Mouse (Mus musculus): ENCODE data around the gene Ash1l.
A peak's percentile ranks its signal among the peaks of the same experiment; 100 is the strongest.
"Not testable (repeated sequence)": the region's sequence is repeated elsewhere in the genome, so short reads cannot be mapped to it uniquely, and the experiment has no call there.

The Ash1l gene

DNA sequence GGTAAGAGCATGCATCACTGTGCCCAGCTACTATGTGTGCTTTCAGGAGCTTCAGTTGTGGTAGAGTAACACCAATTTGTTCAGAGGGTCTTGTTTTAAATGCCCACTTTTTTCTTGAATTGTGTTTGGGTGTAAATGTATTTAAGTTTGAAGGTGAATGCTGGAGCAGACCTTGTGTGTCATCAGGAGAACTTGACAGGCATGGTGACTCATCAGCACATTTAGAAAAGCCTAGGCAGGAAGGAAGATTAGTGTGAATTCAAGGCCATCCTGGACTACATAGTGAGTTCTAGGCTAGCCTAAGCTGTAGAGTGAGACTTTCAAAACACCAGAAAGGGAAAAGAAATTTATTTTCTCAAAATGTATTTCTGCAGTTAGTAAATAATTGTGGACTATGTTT, 3.3 kb downstream of the Ash1l start:
- DNase-seq (ENCODE audit: extremely low spot score): no peak

DNA sequence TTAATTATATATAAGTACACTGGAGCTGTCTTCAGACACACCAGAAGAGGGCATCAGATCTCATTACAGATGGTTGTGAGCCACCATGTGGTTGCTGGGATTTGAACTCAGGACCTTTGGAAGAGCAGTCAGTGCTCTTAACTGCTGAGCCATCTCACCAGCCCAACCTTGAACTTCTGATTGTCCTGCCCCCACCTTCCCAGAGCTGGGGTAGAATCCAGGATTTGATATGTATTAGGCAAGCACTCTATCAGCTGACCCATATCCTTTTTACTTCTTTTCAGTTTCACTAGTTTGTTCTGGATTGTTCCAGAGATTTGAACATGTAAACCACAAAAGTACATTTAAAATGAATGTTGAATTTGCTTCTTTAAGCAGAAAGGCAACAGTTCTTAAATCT, 12.8 kb downstream of the Ash1l start:
- not testable (repeated sequence) for DNase-seq (ENCODE audit: extremely low spot score)

DNA sequence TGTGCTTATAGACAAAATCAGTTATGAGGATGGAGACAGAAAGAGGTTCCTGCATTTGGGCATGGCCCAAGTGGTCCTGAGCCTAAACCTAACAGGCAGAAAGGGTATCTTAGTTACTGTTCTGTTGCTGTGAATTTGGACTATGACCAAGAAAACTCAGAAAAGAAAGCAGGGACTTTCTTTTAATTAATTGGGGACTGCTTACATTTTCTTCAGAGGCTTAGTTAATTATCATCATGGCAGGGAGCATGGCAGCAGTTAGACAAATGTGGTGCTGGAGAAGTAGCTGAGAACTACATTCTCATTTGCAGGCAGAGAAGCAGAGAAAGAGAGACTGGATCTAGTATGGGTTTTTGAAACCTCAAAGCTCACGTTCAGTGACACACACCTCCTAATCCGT, 24.6 kb downstream of the Ash1l start:
- DNase-seq (ENCODE audit: extremely low spot score): no peak

DNA sequence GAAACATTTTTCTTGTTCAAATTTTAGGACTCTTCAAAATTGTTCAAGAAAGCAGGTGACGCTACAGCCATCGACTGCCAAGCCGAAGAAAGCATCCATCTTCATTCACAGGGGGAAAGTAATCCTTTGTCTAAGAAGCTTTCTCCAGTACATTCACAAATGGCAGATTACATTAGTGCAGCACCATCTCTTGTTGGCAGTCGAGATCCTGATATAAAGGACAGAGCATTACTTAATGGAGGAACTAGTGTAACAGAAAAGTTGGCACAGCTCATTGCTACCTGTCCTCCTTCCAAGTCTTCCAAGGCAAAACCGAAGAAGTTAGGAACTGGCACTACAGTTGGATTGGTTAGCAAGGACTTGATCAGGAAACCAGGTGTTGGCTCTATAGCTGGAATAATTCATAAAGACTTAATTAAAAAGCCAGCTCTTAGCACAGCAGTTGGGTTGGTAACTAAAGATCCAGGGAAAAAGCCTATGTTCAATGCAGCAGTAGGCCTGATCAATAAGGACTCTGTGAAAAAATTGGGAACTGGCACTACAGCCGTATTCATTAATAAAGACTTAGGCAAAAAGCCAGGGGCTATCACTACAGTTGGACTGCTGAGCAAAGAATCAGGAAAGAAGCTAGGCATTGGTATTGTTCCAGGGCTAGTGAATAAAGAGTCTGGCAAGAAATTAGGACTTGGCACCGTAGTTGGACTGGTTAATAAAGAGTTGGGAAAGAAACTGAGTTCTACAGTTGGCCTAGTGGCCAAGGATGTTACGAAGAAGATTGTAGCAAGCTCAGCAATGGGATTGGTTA, 31.0 kb downstream of the Ash1l start:
- no peak for DNase-seq (ENCODE audit: extremely low spot score)

DNA sequence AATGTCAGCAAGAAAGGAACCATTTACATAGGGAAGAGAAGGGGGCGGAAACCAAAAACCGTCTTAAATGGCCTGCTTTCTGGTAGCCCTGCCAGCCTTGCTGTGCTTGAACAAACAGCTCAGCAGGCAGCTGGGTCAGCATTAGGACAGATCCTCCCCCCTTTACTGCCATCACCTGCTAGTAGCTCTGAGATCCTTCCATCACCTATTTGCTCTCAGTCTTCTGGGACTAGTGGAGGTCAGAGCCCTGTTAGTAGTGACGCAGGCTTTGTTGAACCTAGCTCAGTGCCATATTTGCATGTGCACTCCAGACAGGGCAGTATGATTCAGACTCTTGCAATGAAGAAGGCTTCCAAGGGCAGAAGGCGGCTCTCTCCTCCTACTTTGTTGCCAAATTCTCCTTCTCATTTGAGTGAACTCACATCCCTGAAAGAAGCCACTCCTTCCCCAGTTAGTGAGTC, 33.5 kb downstream of the Ash1l start:
- peak; percentile 25 for DNase-seq (ENCODE audit: extremely low spot score)

DNA sequence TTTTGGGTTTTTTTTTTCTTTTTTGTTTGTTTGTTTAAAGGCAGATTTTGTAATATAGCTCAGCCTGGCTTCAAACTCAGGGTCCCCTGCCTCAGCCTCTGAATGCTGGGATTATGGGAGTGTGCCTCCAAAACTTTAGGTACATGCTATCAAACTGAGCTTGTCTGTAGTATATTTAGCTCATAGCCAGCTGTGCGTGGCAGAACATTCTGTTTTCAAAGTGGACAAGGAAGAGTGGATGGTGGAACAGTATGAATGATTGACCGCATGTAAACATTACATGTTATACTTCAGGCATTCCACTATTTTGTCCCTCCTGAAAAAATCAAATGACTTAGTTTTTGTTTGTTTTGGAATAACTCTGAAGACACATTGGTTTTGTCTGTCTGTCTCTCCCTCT, 42.4 kb downstream of the Ash1l start:
- no peak for DNase-seq (ENCODE audit: extremely low spot score)

DNA sequence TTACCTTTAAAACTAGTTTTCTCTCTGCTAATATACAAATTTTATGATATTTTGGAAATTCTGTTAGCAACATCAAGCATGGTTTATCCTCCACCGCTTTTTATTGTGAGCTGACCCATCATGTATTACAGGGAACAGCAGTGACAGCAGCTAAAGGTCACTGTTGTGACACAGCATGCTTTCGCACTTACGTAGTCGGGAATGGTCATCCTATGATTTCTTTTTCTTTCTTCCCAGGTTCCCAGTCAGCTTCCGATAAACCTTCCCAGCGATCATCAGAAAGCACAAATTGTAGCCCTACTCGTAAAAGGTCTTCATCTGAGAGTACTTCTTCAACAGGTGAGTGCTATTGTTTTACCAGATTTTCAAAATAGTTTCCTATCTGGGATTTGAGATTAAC, 51.1 kb downstream of the Ash1l start:
- DNase-seq (ENCODE audit: extremely low spot score): no peak

DNA sequence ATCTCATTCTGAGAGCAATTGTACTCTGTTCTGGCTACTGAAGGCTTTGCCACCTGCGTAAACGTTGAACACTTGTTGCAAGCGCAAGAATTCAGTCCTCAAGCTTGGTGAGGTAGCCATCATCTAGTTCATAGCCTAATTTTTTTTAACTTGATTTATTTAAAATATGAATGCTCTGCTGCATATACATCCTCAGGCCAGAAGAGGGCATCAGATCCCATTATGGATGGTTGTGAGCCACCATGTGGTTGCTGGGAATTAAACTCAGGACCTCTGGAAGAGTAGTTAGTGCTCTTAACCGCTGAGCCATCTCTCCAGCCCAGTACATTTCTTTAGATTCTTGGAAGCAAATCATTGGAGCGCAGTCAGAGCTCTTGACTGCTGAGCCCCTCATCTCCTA, 80.5 kb downstream of the Ash1l start:
- DNase-seq (ENCODE audit: extremely low spot score): not testable (repeated sequence)

DNA sequence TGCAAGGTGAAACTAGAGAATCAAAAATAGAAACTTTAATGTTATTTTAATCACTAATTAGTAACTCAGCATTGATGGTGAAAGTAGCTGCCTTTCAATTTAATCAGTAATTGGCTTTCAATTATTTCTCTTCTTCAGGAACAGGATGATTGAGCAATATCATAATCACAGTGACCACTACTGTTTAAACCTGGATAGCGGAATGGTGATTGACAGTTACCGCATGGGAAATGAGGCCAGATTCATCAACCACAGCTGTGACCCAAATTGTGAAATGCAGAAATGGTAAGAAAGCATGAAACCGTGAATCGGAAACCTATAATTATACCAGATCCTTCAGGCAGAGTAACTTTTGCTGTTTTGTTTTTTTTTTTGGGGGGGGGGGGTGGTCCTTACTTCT, 92.9 kb downstream of the Ash1l start:
- DNase-seq (ENCODE audit: extremely low spot score): no peak

DNA sequence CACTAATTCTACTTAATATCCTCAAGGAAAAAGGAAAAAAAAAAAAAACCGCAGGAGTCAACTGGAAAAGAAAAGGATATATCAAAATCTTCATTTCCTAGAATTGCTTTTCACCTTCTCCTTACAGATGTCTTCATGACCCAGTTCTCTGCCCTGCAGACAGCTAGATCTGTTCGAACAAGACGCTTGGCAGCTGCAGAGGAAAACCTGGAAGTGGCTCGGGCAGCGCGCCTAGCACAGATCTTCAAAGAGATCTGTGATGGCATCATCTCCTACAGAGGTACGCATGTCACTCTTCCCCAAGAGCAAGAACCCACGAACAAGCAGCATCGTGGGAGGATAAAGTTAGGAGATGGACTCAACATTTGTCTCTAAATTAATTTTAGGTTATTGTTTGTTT, 107.9 kb downstream of the Ash1l start:
- no peak for DNase-seq (ENCODE audit: extremely low spot score)

DNA sequence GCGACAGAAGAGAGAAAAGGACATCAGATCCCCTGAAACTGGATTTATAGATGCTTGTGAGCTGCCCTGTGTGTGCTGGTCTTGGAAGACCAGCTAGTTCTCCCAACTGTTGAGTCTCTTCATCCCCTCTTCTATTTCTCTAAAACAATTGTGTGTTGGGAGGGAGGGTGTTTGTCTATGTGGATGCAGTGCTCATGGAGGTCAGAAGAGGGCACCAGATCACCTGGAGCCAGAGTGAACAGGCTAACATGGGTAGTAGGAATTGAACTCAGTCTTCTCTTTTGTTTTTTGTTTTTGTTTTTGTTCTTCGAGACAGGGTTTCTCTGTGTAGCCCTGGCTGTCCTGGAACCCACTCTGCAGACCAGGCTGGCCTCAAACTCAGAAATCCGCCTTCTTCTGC, 108.4 kb downstream of the Ash1l start:
- DNase-seq (ENCODE audit: extremely low spot score): peak; percentile 29

DNA sequence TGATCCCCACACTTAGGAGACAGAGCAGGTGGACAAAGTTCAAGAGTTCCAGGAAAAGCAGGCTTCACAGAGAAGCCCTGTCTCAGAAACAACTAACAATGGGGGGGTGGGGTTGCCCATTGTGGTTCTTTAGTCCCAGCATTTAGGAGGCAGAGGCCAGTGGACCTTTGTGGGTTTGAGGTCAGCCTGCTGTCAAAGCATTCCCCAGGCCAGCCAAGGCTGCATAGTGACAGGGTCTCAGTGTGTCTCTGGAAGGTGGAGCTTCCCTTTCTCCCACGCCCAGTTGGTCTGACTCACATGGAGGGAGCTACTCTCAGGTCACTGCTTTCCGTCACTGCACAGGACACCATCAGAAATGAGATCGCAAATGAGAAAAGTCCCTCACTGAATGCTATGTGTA, 111.3 kb downstream of the Ash1l start:
- DNase-seq (ENCODE audit: extremely low spot score): peak; percentile 42

DNA sequence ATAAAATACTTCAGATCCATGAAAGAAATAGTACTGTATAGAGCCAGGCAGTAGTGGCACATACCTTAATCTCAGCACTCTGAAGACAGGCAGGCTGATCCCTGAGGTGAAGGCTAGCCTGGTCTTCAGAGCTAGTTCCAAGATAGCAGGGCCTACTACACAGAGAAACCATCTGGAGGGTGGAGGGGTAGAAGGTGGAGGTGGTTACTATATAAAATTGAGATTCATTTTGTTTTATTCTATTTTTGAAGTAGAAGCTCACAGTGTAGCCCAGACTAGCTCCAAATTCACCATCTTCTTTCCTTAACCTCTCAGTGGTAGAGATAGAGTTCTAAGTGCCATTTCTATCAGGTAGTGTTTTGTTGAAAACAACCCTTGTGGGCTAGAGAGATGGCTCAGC, 116.8 kb downstream of the Ash1l start:
- no peak for DNase-seq (ENCODE audit: extremely low spot score)

DNA sequence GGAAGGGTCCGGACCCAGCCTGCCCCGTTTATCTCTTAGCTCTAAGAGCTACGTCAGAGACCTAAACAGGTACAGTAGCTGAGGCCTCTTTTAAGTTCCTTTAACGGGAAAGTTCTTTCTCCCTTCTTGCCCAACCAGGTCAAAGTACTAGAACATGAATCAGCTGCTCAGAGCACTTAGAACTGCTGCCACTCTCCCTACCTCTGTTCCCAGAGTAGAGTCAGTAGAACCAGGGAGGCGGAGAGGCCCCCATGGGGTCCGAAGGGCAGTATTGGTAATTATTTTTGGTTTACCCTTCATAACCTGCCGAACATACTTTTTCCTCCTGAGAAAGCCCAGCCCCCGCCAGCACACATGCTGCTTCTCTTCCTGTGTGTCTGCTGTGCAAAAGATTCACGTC, 127.0 kb downstream of the Ash1l start:
- DNase-seq (ENCODE audit: extremely low spot score): no peak

DNA sequence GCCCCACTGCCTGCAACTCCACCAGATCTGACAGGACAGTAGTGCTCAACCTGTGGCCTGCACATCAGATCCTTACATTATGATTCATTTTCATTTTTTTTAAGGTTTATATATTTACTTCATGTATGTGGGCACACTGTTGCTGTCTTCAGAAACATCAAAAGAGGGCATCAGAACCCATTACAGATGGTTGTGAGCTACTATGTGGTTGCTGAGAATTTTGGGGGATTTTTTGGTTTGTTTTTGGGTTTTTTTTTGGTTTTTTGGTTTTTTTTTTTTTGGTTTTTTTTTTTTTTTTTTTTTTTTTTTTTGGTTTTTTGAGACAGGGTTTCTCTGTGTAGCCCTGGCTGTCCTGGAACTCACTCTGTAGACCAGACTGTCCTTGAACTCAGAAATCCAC, 131.9 kb downstream of the Ash1l start:
- DNase-seq (ENCODE audit: extremely low spot score): not testable (repeated sequence)

DNA sequence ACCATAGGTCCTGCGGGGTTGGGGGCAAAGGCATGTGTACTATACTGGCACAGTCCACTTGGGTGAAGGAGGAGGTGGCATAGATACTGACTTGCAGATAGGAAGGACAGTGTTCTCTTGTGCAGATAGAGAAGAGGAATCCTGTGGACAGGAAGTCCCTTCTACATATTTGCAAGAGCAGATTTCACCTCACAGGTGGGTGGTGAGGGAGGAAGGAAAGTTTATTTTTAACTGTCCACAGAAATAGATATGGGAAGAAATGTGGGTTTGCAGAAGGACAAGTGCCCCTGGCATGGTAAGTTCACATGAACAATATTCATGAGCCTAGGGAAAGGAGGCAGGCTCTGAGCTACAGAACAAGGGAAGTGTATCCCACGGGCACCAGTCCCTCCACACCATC, 133.7 kb downstream of the Ash1l start:
- no peak for DNase-seq (ENCODE audit: extremely low spot score)

DNA sequence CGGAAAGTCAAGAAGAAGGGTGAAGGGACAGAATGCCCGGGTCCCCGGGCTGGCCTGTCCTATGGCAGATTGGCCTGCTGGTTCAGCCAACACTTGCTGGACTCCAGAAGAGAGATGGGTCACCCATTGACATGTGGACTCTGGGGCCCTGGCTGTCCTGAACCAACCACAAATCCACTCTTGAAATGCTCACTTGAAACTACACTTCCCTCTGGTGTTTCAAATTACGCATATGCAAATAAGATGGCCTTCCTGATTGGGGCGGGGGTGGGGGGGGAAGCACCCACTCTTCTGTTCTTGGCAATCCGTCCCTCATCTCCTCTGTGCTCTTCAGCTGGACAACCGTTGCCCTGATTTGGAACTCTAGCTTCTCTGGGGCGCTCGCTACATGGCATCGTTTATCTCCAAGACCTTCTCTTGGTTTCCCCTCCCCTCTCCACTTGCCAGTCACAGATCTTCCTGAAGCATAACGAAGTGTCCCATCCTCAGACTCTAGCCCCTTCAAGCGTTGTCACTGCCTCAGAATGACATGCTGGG, 134.3 kb downstream of the Ash1l start:
- DNase-seq (ENCODE audit: extremely low spot score): no peak

DNA sequence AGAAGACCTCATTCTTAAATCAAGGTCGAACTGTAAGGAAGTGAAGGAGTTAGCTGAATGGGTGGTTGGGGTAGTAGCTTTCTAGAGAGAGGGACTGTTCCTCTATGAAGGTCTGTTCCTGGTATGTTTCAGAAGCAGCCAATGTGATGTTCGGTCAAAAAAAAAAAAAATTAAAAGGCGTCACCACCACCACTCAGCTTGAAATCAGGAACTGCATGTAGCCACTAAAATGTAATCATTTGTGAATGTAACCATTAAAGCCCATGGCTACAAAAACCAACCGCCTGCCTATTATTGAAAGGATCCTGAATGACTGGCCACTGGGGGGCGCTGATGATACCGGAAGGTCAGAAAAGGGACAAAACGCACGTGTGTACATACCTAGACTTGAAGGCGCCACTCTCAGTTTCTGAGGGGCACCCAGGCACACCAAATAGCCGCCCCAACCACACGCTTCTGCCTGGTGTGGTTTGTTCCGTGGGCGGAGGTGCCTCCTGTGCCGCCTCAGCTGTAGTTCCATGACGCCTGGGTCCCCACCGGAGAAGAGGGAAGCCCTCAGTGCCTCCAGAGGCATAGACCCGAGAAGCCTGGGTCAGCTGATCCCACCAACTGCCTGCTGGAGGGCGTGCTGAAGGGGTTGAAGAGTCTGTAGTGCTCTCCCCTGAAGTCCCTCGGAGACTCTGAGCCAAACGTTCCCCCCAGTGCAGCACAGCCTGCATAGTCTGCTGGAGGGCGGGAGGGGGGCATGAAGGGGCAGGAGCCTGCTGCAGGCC, 137.1 kb downstream of the Ash1l start:
- peak; percentile 81 for DNase-seq (ENCODE audit: extremely low spot score)

DNA sequence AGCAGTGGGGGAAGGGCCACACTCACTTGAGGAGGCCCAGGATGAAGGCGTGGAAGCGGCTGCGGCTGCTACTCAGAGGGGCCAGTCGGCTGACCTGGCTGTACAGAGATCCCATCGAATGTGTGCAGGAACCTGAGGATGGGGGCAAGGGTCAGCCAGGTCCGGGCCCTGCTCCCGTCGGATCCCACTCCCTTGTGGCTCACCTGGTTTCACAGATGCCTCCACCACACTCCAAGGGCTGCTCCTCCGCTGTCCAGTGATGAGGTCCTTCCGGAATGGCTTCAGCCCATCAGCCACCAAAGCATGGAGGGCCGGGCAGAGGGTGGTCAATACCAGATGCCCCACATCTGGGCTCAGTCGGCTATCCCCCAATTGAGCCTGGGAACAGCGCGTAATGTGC, 138.6 kb downstream of the Ash1l start:
- no peak for DNase-seq (ENCODE audit: extremely low spot score)

DNA sequence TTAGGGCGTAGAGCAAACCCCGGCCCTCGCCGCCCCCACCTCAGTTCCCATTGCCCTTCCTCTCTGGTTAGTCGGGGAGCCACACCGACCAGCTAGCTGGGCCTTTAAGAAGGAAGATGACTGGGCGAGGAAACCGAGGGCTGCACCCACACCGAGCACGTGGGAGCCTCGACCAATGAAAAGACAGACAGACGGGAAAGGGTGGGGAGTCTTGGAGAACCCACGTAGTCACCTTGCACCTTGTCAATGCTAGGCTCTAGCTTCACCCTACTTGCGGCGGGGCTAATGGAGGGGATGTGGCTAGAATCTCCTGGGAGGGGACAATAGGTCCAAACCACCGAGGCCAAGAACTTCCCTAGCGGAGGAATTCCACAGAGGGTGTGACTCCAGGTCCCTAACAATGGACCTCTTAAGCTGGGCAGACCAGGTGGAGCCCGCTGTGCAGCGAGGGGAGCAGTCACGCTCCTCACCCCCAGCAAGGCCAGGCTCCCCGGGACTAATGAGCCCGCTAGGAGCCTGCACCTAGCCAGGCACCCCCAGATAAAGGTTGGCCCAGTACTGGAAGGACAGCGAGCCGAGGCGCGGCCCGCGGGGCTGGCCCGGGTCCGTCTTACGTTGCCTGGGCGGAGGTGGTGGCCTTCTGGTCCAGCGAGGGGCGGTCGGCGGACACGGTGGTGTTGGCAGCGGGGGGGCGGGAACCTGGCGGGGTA, 139.6 kb downstream of the Ash1l start:
- peak; percentile 81 for DNase-seq (ENCODE audit: extremely low spot score)

DNA sequence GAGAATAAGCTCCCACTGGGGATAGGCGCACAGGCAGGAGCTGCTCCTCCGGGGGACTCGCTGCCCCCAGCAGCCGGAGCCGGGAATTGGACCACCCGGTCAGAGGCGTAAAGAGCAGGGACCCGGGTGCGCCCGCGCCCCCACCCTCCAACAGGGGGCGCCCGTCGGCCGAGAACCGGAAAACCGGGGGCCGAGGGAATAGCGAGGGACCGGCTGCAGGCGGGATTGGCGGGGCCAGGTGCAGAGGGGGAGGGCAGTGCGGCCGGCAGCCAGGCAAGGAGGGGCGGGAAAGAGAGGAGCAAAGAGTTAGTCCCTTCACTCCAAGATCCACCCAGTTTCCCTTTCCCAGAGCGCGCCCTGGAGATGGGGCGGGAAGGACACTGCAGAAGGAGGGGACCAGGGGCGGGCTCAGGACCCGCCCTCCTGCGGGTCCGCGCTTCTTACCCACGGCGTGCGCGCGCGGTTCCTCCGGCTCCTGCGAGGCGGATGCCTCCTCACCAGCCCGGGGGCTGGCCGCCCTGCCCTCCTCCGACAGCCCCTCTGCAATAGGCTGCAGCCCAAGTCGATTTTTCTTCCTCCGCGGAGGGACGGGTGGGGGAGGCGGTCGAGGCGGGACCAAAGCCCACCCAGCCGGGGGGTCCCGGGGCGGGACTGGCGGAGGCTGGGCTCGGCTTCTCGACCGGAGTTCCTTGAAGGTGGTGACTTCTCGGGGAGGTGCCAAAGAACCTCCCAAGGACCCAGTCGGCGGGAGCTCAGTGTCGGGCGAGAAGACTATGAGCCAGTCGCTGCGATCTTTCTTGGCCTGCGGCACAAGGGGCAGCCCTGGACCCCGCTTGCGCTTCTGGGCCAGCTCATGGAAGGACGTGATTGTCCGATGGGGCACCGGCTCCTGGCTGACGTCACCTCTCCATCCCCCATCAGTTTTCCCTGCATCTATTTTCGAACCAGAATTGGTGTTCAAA, 140.6 kb downstream of the Ash1l start:
- peak; percentile 92 for DNase-seq (ENCODE audit: extremely low spot score)
